Mouse (Mus musculus): Measurements from ENCODE around the gene Cdh6.

GRCm38 (mm10) chr15:13219727-13220454 is 46.4 kb upstream of the Cdh6 start:
- TF ChIP-seq CTCF (IDR thresholded peaks at IDR 0.05; ENCODE audit: low read depth) (no peak), EP300 (optimal IDR thresholded peaks at IDR 0.05) (no peak)

All from stomach, postnatal 0 days (tissue).